Mouse (Mus musculus): Measurements from ENCODE around the gene Mafb. TPM values are rescaled to one million over a fixed set of nuclear protein-coding genes. Genes with fewer than 3 reads are reported as not detected.

Mafb gene
- total RNA-seq (2021) = 10 to 100 TPM; 27.8 to 31.9 TPM

DNA sequence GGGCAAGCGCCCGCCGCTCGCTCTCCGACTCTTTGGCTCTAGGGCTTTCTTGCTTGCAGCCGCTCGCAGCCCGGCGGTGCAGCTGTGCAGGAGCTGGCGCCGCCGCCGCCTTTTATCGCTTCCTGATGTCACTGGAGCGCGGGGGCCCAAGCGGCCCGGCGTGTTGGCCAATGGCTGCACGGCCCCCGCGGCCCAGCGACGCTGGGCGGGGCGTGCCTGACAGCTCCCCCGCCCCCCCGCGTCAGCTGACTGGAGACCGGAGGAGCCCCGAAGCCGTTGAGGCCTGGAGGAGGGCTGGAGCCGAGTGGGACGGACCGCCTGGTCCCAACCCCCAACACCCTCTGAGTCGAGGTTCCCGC, at the start of gene Mafb:
Gene Mafb, minus strand, starts transcription at position 86 of the 359 bp plus-strand sequence.
- intact Hi-C loops (cut with DNase I) = loop anchor here (5.0 to 10.0 kb wide), 3 partner anchors 210 to 1455 kb away; no protein-coding TSS in a partner anchor
- peak; percentile 91 for DNase-seq

DNA sequence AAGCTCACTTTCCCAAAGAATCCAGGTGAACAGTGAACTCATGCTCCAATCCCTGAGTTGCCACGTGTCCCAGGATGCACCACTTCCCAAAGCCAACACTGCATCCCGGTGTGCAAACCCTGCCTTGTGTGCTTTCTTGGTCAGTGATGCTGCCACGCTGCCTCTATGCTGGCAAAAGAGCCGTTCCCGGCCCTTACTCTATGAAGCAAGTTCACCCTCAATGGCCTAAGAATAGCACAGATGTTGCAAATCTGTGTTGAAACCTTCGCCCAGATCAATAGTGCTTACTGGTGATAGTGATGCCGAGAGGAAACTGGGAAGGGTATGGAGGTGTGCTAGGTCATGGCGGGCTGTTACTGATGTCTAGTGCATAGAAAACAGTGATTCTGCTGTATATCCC, 48.3 kb upstream of the Mafb start:
- intact Hi-C loops (cut with DNase I) = loop anchor here (10.0 kb wide), 1 partner anchor 160 kb away; no protein-coding TSS in a partner anchor

DNA sequence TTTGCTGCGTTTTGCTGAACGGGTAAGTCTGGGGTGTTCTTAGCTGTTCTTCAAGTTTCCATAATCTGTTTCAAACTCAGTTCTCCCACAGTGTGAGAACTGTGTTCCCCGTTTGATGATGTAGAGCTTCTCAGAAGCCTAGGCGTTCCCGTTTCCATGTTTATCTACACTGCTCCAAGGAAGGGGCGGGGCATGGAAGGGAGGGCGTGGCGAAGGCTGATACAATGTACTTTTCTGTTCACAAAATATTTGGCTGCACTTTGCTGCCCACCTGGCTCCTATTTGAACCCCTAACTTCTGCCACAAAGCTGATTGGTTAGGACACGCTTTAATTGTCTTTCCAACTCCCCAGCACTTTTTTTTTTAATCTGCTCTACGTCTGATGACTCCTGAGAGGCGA, 47.9 kb upstream of the Mafb start:
- no peak for DNase-seq
- intact Hi-C loops (cut with DNase I) = loop anchor here (10.0 kb wide), 1 partner anchor 160 kb away; no protein-coding TSS in a partner anchor

More for the DNA sequence above, 48.3 kb upstream of the Mafb start:
- DNase-seq = no peak

GRCm38 (mm10) chr2:160413982-160414381, 47.1 kb upstream of the Mafb start:
- DNase-seq = peak; percentile 18
- intact Hi-C loops (cut with DNase I) = loop anchor here (10.0 kb wide), 1 partner anchor 161 kb away; no protein-coding TSS in a partner anchor

- DNase-seq = peak; percentile 49
- intact Hi-C loops (cut with DNase I) = loop anchor here (10.0 kb wide), 1 partner anchor 162 kb away; no protein-coding TSS in a partner anchor
Measured at GRCm38 (mm10) chr2:160413055-160413454, 46.2 kb upstream of the Mafb start.

GRCm38 (mm10) chr2:160411431-160411830, 44.6 kb upstream of the Mafb start:
- DNase-seq = no peak
- intact Hi-C loops (cut with DNase I) = loop anchor here (10.0 kb wide), 1 partner anchor 163 kb away; no protein-coding TSS in a partner anchor

- no peak for DNase-seq
- intact Hi-C loops (cut with DNase I) = no loop called here
Measured at GRCm38 (mm10) chr2:160407720-160408119, 40.9 kb upstream of the Mafb start.

GRCm38 (mm10) chr2:160397747-160398146, 30.9 kb upstream of the Mafb start:
- intact Hi-C loops (cut with DNase I) = no loop called here

DNA sequence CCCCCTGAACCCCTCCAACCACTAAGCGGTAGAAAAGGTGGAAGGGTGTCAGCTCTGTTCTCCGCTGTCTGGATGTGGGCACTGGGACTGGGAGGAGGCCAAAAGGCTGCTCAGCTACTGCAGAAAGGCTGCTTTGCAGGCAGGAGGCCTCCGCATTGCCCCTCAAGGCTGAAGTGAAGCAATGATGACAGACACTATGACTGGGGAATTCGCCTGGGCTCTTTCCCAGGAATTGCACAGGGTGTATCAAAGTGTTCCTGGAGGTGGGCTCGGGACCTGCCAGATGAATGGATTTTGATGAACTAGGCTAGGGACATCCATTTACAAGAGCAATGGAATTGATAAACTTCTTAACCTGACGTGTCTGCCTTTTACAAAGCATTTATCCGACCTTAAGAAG, 27.9 kb upstream of the Mafb start:
- intact Hi-C loops (cut with DNase I) = no loop called here

More at GRCm38 (mm10) chr2:160397747-160398146, 30.9 kb upstream of the Mafb start:
- DNase-seq = no peak

DNA sequence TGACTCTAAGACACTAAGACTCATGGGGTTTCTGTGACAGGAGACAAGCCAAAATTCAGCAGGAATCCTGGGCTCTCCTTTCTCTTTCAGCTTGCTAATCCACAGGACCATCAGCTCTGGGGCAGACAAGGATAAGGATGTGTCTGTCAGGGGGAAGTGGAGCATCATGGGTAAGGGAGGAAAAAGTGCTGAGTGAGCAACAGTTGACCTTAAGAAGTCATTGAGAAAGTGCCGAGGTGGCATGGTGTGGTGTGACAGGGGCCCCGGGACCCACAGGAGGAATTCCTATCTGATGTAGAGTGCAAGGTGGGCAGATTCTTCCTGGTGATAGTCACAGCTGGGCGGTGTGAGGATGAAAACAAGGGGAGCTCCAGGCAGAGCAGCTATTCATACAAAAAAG, 25.8 kb upstream of the Mafb start:
- intact Hi-C loops (cut with DNase I) = no loop called here
- DNase-seq = no peak

More for the DNA sequence above, 27.9 kb upstream of the Mafb start:
- no peak for DNase-seq

DNA sequence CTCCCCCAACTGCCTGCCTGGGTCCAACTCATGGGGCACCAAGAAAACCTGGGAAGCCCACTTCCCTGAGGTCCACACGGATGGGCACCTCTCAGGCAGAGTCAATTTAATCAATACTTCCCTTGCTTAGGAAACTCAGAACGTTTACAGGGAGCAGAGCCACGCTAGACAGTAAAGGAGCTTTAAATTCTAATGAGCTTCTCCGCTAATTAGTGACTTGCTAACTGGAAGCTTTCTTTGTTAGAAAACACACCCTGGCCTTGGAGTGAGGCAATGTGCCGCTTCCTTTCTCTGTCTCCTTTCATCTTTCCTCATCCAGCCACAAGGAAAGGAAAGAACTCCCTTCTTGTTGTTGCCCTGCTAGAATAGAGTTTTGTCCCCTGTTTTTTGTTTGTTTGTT, 21.7 kb upstream of the Mafb start:
- intact Hi-C loops (cut with DNase I) = no loop called here
- no peak for DNase-seq

GRCm38 (mm10) chr2:160383418-160383817, 16.6 kb upstream of the Mafb start:
- DNase-seq = no peak
- intact Hi-C loops (cut with DNase I) = no loop called here

- DNase-seq = peak; percentile 50
- intact Hi-C loops (cut with DNase I) = loop anchor here (10.0 kb wide), 1 partner anchor 1323 kb away; no protein-coding TSS in a partner anchor
Measured at GRCm38 (mm10) chr2:160378271-160378670, 11.4 kb upstream of the Mafb start.

DNA sequence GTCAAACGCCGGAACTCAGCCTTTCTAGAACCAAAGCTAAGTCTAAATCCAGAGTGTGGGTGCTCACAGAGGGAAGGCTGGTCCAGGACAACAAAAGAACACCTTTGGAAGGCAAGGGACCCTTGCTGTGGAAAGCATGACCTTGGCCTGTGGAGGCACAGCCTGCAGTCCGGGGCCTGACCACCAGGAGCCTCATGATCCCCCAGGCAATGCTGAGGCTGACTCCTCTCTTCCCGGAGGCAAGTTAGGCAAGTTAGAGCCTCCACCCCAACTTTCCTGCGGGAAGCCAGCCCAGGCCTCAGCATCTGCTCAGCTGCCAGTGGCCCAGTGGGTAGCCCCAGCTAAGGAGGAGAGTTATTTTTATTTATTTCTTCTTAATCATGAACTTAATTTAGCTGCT, 9.4 kb upstream of the Mafb start:
- no peak for DNase-seq
- intact Hi-C loops (cut with DNase I) = loop anchor here (10.0 kb wide), 1 partner anchor 1321 kb away; no protein-coding TSS in a partner anchor

GRCm38 (mm10) chr2:160369653-160370420, 3.0 kb upstream of the Mafb start:
- intact Hi-C loops (cut with DNase I) = loop anchor here (5.0 to 10.0 kb wide), 4 partner anchors 207 to 1458 kb away; no protein-coding TSS in a partner anchor
- no peak for DNase-seq

DNA sequence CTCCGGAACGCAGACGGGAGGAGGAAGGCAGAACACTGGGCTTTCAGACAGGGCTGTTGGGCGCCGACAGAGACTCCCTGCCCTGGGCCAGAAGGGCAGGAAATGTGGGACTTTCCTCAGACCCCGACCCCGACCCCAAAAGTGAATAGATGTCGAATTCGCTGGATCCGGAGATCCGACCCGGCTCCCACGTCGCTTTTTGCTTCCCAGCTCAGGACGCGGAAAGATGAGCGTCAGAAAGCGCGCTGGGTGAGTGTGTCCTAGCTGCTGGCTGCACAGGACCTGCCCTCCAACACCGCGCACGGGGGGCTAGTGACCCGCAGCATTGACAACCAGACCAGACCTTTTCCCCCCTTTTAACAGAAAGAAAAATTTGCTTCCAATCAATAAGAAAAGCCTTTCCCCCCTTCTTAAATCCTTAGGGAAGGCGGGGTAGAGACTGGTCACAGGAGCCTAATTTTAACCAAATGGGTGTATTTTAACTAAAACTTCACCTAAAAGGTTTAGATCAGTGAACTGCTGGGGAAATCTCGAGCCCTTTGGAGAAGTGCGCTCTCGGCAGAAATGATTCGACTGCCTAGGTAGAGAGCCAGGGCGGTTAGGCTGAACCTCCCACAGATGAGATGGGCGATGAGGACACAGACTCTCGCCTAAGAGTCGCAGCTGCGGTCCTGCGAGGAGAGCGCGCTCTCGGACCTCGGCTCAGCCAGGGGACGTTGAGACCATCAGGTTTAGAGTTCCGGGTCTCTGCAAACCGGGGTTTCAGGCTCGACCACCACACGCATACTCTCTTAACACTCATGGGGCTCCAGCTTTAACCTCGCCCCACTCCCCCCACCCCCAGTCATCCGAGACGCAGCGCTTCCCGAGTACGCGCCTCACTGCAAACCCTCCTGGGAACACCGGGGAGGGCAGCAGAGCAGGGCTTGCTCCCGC, 1.8 kb upstream of the Mafb start:
- intact Hi-C loops (cut with DNase I) = loop anchor here (5.0 to 10.0 kb wide), 3 partner anchors 209 to 1456 kb away; no protein-coding TSS in a partner anchor

DNA sequence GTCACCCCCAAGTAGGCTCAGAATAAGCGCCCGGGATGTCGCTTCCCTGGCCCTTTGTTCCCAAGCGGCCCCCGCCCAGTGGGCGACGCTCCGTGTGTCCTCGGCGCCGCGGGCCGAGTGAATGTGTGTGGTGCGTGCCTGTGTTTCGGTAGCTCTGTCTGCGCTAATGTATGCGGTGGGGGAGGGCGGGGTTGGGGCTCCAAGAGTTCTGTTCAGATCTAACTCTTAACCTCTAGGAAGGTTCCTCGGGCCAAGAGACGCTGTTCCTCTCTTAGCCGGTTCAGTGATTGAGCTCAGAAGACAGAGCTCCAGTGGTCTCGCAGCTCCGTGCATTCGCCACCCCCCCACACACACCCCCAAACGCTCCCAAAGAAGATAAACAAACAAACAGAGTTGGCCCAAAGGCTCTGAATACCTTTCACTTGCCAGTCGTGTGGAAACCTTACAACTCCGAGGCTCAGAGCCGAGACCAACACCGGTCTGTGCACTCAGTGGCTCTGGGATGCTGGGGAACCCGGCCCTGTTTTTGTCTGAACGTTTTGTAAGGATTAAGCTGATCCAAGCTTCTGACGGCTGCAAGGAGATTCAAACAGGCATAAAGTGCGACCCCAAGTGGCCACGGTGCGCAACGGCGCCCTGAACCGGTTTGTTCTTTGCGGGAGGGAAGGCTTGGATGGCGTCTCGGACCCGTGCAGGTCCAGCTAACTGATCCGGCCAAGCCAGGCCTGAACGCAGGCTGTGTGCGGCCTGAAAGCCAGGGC, 763 bp upstream of the Mafb start:
- intact Hi-C loops (cut with DNase I) = loop anchor here (5.0 to 10.0 kb wide), 3 partner anchors 210 to 1455 kb away; no protein-coding TSS in a partner anchor
- DNase-seq = peak; percentile 88

More for the DNA sequence above, 1.8 kb upstream of the Mafb start:
- no peak for DNase-seq

GRCm38 (mm10) chr2:160366111-160366979, 520 bp downstream of the Mafb start:
- peak; percentile 35 for DNase-seq
- intact Hi-C loops (cut with DNase I) = loop anchor here (5.0 to 10.0 kb wide), 3 partner anchors 211 to 1454 kb away; no protein-coding TSS in a partner anchor

All from left cerebral cortex, postnatal 4 days (tissue).